8 mouse cellular contexts compared by ENCODE assay signal in the genomic region with DNA sequence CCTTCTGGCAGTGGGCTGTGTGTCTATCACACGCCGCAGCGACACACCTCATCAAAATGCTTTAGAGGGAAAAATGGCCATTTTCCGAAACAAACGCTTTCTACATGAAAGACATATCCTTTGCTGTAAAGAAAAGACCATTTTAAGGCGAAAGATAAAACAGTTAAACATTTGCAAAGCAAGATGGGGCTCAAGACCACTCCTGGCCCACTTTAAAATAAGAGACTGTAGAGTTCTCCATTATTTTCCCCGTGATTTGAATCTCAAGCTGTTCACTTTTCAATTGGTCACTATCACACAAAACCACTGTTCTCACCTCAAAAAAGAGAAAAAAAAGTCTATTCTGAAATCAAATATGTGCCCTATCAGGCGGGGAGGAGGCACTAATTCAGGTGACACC. TPM values are rescaled to one million over a fixed set of nuclear protein-coding genes. Genes with fewer than 3 reads are reported as not detected.
DNase-seq lines count a peak whose midpoint lies in the region; ATAC-seq lines count a peak whose summit lies in the region.

No protein-coding gene starts in this region.

- H3K4me3 ChIP-seq in kidney, embryonic 15.5 days (replicated peaks), result peak overlapping the region; percentile 98
- H3K4me3 ChIP-seq in embryonic facial prominence, embryonic 10.5 days, result peak overlapping the region; percentile 97
- H3K4me3 ChIP-seq in hindbrain, embryonic 16.5 days (ENCODE audit: low read length), result peak overlapping the region; percentile 89
- peak overlapping the region; percentile 78 for H3K4me3 ChIP-seq in midbrain, embryonic 16.5 days (ENCODE audit: low read depth, low read length)

- peak overlapping the region; percentile 57 for H3K4me2 ChIP-seq in kidney, embryonic 15.5 days
- H3K4me2 ChIP-seq in hindbrain, embryonic 16.5 days (ENCODE audit: low read length), result peak overlapping the region; percentile 58
- H3K4me2 ChIP-seq in midbrain, embryonic 16.5 days (ENCODE audit: low read length), result peak overlapping the region; percentile 56

- H3K27me3 ChIP-seq in kidney, embryonic 15.5 days, result no peaks in the 10 kb centered on the region
- H3K27me3 ChIP-seq in embryonic facial prominence, embryonic 10.5 days (replicated peaks; ENCODE audit: low read depth, poor library complexity, severe bottlenecking), result no peaks in the 10 kb centered on the region
- no peaks in the 10 kb centered on the region for H3K27me3 ChIP-seq in hindbrain, embryonic 16.5 days (replicated peaks; ENCODE audit: control insufficient read depth, insufficient read depth, low read length)
- H3K27me3 ChIP-seq in midbrain, embryonic 16.5 days (ENCODE audit: control insufficient read depth, insufficient read depth, low read depth, low read length), result no peaks in the 10 kb centered on the region

- peak overlapping the region; percentile 66; the same call in 1 of the 2 replicates for H3K27ac ChIP-seq in kidney, embryonic 15.5 days
- peak overlapping the region; percentile 92 for H3K27ac ChIP-seq in embryonic facial prominence, embryonic 10.5 days (replicated peaks)
- peak overlapping the region; percentile 29; the same call in 1 of the 2 replicates for H3K27ac ChIP-seq in hindbrain, embryonic 16.5 days (ENCODE audit: low read depth, low read length)
- peak overlapping the region; percentile 53; the same call in 1 of the 2 replicates for H3K27ac ChIP-seq in midbrain, embryonic 16.5 days (ENCODE audit: low read length)

- WGBS in kidney, embryonic 15.5 days, result 14% methylated on average over 8 of the region's 8 CpGs
- 13% methylated on average over 8 of the region's 8 CpGs for WGBS in embryonic facial prominence, embryonic 10.5 days
- 11% methylated on average over 8 of the region's 8 CpGs for WGBS in hindbrain, embryonic 16.5 days
- WGBS in midbrain, embryonic 16.5 days, result 11% methylated on average over 8 of the region's 8 CpGs

- H3K9ac ChIP-seq in kidney, embryonic 15.5 days, result 0 out of 2 replicates have a peak overlapping the region, but pooled peaks have one; percentile 17
- H3K9ac ChIP-seq in hindbrain, embryonic 16.5 days (ENCODE audit: low read depth, low read length), result peak overlapping the region; percentile 56
- H3K9ac ChIP-seq in midbrain, embryonic 16.5 days (ENCODE audit: low read depth, low read length), result peak overlapping the region; percentile 63

- peaks cover 19% of the 10 kb centered on the region for H3K4me1 ChIP-seq in kidney, embryonic 15.5 days
- peaks cover 11% of the 10 kb centered on the region for H3K4me1 ChIP-seq in embryonic facial prominence, embryonic 10.5 days
- peaks cover 11% of the 10 kb centered on the region for H3K4me1 ChIP-seq in hindbrain, embryonic 16.5 days (ENCODE audit: control insufficient read depth, insufficient read depth, low read depth, low read length)
- peaks cover 11% of the 10 kb centered on the region for H3K4me1 ChIP-seq in midbrain, embryonic 16.5 days (ENCODE audit: control insufficient read depth, insufficient read depth, low read length)

- H3K9me3 ChIP-seq in kidney, embryonic 15.5 days (replicated peaks), result no peaks in the 10 kb centered on the region
- H3K9me3 ChIP-seq in embryonic facial prominence, embryonic 10.5 days, result no peaks in the 10 kb centered on the region
- H3K9me3 ChIP-seq in hindbrain, embryonic 16.5 days (ENCODE audit: control insufficient read depth, low read length), result no peaks in the 10 kb centered on the region
- no peaks in the 10 kb centered on the region for H3K9me3 ChIP-seq in midbrain, embryonic 16.5 days (replicated peaks; ENCODE audit: control insufficient read depth, low read length, poor library complexity, severe bottlenecking)

- peaks cover 13% of the 10 kb centered on the region for H3K36me3 ChIP-seq in kidney, embryonic 15.5 days
- H3K36me3 ChIP-seq in embryonic facial prominence, embryonic 10.5 days (replicated peaks), result peaks cover 16% of the 10 kb centered on the region
- peaks cover 2% of the 10 kb centered on the region; the same call in 1 of the 2 replicates for H3K36me3 ChIP-seq in hindbrain, embryonic 16.5 days (ENCODE audit: control insufficient read depth, insufficient read depth, low read length)
- peaks cover 5% of the 10 kb centered on the region; the same call in 1 of the 2 replicates for H3K36me3 ChIP-seq in midbrain, embryonic 16.5 days (ENCODE audit: control insufficient read depth, insufficient read depth, low read length)

- ATAC-seq in kidney, embryonic 15.5 days (replicated peaks; ENCODE audit: low FRiP score), result peak; percentile 31; the same call in 1 of the 2 replicates
- ATAC-seq in hindbrain, embryonic 16.5 days, result peak; percentile 34; the same call in 1 of the 2 replicates
- peak; percentile 9; the same call in 1 of the 2 replicates for ATAC-seq in midbrain, embryonic 16.5 days

- DNase-seq in kidney, postnatal 10 days, result no peak
- no peak for DNase-seq in embryonic facial prominence, embryonic 10.5 days (ENCODE audit: low spot score)
- DNase-seq in right cerebral cortex, postnatal 25 days, result no peak
- no peak for DNase-seq in adrenal gland, postnatal 14 days
- DNase-seq in right cerebral cortex, postnatal 14 days, result no peak

RNA-seq across cellular contexts. Expression of a gene that starts 0.4 kb away (rescaled TPM):
- 88.9 and 90.3 TPM in 2 replicates for polyA plus RNA-seq in kidney, embryonic 15.5 days (2015; fragmentation: Nextera tagmentation; extraction: Ambion mirVana)
- 66.1 and 68.9 TPM in 2 replicates for polyA plus RNA-seq in embryonic facial prominence, embryonic 10.5 days (2016; fragmentation: Nextera tagmentation; extraction: Ambion mirVana)
- 74.2 and 75.0 TPM in 2 replicates for polyA plus RNA-seq in hindbrain, embryonic 16.5 days (2015; fragmentation: Nextera tagmentation; extraction: Ambion mirVana)
- 71.4 and 79.5 TPM in 2 replicates for polyA plus RNA-seq in midbrain, embryonic 16.5 days (2015; fragmentation: Nextera tagmentation; extraction: Ambion mirVana)
- total RNA-seq in adrenal gland, postnatal 14 days (2021), result 66.8 and 69.1 TPM in 2 replicates

RNA-seq across cellular contexts. Expression of a gene that starts 38.9 kb away (rescaled TPM):
- 8.7 and 8.8 TPM in 2 replicates for polyA plus RNA-seq in kidney, embryonic 15.5 days (2015; fragmentation: Nextera tagmentation; extraction: Ambion mirVana)
- polyA plus RNA-seq in embryonic facial prominence, embryonic 10.5 days (2016; fragmentation: Nextera tagmentation; extraction: Ambion mirVana), result 0.77 and 0.93 TPM in 2 replicates
- 13.9 and 16.2 TPM in 2 replicates for polyA plus RNA-seq in hindbrain, embryonic 16.5 days (2015; fragmentation: Nextera tagmentation; extraction: Ambion mirVana)
- 13.2 and 17.8 TPM in 2 replicates for polyA plus RNA-seq in midbrain, embryonic 16.5 days (2015; fragmentation: Nextera tagmentation; extraction: Ambion mirVana)
- total RNA-seq in adrenal gland, postnatal 14 days (2021), result 4.8 and 5.2 TPM in 2 replicates

RNA-seq across cellular contexts. Expression of a gene that starts 46.6 kb away (rescaled TPM):
- polyA plus RNA-seq in kidney, embryonic 15.5 days (2015; fragmentation: Nextera tagmentation; extraction: Ambion mirVana), result 11.3 and 12.2 TPM in 2 replicates
- polyA plus RNA-seq in embryonic facial prominence, embryonic 10.5 days (2016; fragmentation: Nextera tagmentation; extraction: Ambion mirVana), result 2.8 and 3.3 TPM in 2 replicates
- 1.7 and 2.5 TPM in 2 replicates for polyA plus RNA-seq in hindbrain, embryonic 16.5 days (2015; fragmentation: Nextera tagmentation; extraction: Ambion mirVana)
- polyA plus RNA-seq in midbrain, embryonic 16.5 days (2015; fragmentation: Nextera tagmentation; extraction: Ambion mirVana), result 1.3 and 1.5 TPM in 2 replicates
- total RNA-seq in adrenal gland, postnatal 14 days (2021), result 15.7 and 17.5 TPM in 2 replicates

RNA-seq across cellular contexts. Expression of a gene that starts 46.7 kb away (rescaled TPM):
- 8.7 and 10.0 TPM in 2 replicates for polyA plus RNA-seq in kidney, embryonic 15.5 days (2015; fragmentation: Nextera tagmentation; extraction: Ambion mirVana)
- polyA plus RNA-seq in embryonic facial prominence, embryonic 10.5 days (2016; fragmentation: Nextera tagmentation; extraction: Ambion mirVana), result 8.9 and 10.5 TPM in 2 replicates
- 6.0 and 6.1 TPM in 2 replicates for polyA plus RNA-seq in hindbrain, embryonic 16.5 days (2015; fragmentation: Nextera tagmentation; extraction: Ambion mirVana)
- 5.8 and 6.4 TPM in 2 replicates for polyA plus RNA-seq in midbrain, embryonic 16.5 days (2015; fragmentation: Nextera tagmentation; extraction: Ambion mirVana)
- total RNA-seq in adrenal gland, postnatal 14 days (2021), result 5.2 and 6.3 TPM in 2 replicates

Comparison
In these comparisons a context has a peak if more than half of its experiments do, and no peak if none do; other contexts are left out.
1. H3K27ac ChIP-seq: peak in every context shown above with its lines; median percentile 92 in embryonic facial prominence, embryonic 10.5 days; 66 in kidney, embryonic 15.5 days; 53 in midbrain, embryonic 16.5 days; 29 in hindbrain, embryonic 16.5 days.